Mouse (Mus musculus): ENCODE results near the gene Hnrnpl.

- TF ChIP-seq POLR2A (IDR thresholded peaks at IDR 0.05; ENCODE audit: borderline replicate concordance, extremely low read depth, insufficient read depth, insufficient read length, poor library complexity, severe bottlenecking) (no peak), CTCF (IDR thresholded peaks at IDR 0.05; ENCODE audit: borderline replicate concordance, extremely low read depth, insufficient read depth, insufficient read length) (no peak)
Measured at GRCm38 (mm10) chr7:28833723-28834347, 25.5 kb downstream of the Hnrnpl start, which contains the start of gene Lgals4.
